Mouse (Mus musculus) bone marrow macrophage, adult 2 months (primary cell): ENCODE data around the gene Gripap1.

Experiments used
- CTCF ChIP-seq: IDR thresholded peaks from 2 replicates; pipeline ENCODE4 v1.5.1; 2012; ENCODE audit warnings: low read depth, mild to moderate bottlenecking, low read length, moderate library complexity
- POLR2A ChIP-seq: IDR thresholded peaks from 2 replicates; pipeline ENCODE4 v1.6.1; 2012; ENCODE audit warnings: mild to moderate bottlenecking, low read depth, low read length, borderline replicate concordance

DNA sequence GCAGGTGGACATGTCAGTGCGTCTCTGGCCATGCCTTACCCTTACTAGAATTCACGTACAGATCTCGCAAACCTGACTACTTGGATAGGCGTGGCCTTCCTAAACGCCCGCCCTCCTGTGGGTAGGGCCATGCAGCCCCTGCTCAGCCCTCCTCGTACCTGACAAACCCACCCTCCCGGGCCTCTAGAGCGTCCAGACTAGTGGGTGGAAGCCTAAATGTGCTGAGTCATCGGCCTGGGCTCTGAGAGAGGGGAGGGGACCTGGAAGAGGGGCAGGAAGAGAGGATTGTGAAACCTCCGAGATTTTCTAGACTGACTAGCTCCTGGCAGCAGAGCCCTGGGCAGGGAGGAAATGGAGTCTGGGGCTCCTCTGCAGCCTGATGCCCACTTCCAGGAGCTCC, 23.8 kb upstream of the Gripap1 start:
- no peak for TF ChIP-seq CTCF
- TF ChIP-seq POLR2A = no peak
